Mouse (Mus musculus): ENCODE results near the gene Snrpd3. TPM values are rescaled to one million over a fixed set of nuclear protein-coding genes. Genes with fewer than 3 reads are reported as not detected.
"Not testable (repeated sequence)": the region's sequence is repeated elsewhere in the genome, so short reads cannot be mapped to it uniquely, and the experiment has no call there.

The Snrpd3 gene
- total RNA-seq, 2 experiments from 2014 or later, result 62.0 to 74.5 TPM

DNA sequence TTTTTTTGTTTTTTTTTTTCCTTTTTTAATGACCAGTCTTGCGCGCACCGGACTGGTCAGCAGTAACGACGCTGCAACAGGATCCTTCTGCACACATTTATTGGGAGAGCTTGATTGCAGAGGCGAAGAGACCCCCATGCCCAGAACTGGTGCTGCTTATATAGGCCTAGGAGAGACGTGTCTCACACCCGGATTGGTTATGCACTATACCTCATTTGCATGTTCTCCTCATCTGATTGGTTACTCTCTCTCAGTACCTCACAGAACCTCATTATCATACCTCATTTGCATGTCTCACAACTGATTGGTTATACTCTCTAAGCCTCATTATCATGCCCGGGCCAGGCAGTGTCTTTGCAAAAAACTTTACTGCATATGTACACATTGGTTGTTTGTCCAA is 8.1 kb downstream of the Snrpd3 start:
- intact Hi-C loops (cut with DNase I), result not testable (repeated sequence)

GRCm38 (mm10) chr10:75530322-75530721 is 13.0 kb downstream of the Snrpd3 start:
- intact Hi-C loops (cut with DNase I), result no loop called here
- no peak for DNase-seq

More for the DNA sequence above, 8.1 kb downstream of the Snrpd3 start:
- not testable (repeated sequence) for DNase-seq

- intact Hi-C loops (cut with DNase I), result no loop called here
Observed at GRCm38 (mm10) chr10:75531532-75532090, 14.3 kb downstream of the Snrpd3 start.

GRCm38 (mm10) chr10:75534216-75534615 is 16.9 kb downstream of the Snrpd3 start:
- intact Hi-C loops (cut with DNase I), result no loop called here
- DNase-seq, result no peak

More at GRCm38 (mm10) chr10:75531532-75532090, 14.3 kb downstream of the Snrpd3 start:
- DNase-seq, result no peak

DNA sequence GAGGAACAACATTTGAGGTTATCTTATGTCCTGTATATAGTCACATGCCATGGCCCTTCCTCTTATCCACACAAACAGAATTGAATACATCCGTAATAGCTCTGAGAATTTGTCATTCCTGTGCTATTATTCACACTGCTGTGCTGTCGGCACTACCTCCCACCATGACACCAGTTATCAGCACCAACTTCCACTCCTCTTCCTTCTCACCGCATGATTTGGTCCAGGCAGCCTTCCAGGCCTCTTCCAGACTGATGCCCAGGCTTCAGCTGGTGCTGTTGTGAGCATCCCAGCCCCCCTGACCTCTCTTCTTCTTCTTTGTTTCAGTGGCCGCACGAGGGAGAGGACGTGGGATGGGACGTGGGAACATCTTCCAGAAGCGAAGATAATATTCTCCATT is 17.6 kb downstream of the Snrpd3 start:
- intact Hi-C loops (cut with DNase I), result no loop called here
- no peak for DNase-seq

DNA sequence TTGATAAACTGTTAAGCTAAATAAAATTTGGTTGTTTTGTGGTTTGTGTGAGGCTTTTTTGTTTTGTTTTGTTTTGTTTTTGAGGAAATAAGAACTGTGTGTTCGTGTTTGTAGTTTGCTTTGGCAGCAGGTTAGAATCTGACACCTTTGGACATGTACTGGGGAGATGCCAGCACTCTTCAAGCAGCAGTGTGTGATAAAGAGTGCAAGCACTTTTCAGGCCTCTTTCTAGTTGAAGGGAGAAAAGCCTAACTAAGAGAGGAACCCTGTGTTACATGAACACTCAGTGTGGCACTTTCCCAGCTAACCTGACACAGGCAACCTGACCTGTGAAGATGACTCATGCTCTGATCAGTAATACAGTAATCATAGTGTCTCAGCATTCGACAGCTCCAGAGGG is 18.1 kb downstream of the Snrpd3 start:
- intact Hi-C loops (cut with DNase I), result no loop called here
- DNase-seq, result no peak

GRCm38 (mm10) chr10:75536123-75536522 is 18.8 kb downstream of the Snrpd3 start:
- intact Hi-C loops (cut with DNase I), result no loop called here
- DNase-seq, result no peak

- intact Hi-C loops (cut with DNase I), result no loop called here
Observed at GRCm38 (mm10) chr10:75547901-75548300, 30.6 kb downstream of the Snrpd3 start.

GRCm38 (mm10) chr10:75548486-75548885 is 31.1 kb downstream of the Snrpd3 start:
- no peak for DNase-seq
- intact Hi-C loops (cut with DNase I), result no loop called here

More at GRCm38 (mm10) chr10:75547901-75548300, 30.6 kb downstream of the Snrpd3 start:
- DNase-seq, result no peak

DNA sequence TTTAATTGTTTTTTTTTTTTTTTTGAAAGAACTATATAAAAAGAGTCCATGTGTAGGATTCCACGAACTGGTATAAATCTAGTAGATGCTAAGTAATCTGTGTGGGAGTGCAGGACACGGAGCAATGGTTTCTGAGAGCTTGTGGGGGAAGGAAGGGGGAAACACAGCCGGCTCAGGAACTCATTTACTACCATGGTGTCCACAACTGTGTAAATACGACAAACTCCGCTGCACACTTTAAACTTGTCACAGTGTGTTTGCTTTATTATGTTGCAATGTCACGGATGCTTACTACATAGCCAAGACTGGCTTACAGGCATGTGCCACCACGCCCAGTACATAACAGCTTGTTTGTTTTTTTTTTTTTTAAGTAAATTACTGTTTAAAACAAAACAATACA is 32.5 kb downstream of the Snrpd3 start:
- intact Hi-C loops (cut with DNase I), result no loop called here
- no peak for DNase-seq

DNA sequence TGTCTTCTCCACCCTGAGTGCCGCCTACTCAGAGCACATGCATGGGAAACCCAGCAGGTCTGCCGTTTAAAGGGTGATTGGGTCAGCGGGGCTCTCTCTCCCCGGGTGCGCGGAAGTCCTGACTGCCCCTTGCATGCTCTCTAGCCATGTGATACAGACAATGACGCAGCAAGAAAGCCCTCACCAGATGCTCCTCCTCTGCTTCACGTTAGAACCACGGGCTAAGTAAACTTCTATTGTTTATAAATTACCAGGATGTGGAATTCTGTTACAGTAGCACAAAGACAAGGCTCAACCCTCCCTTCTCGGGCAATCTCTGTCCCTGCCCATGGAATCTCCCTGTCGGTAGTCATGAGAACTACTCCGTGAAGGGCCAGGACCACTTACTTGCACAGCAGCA is 33.8 kb downstream of the Snrpd3 start:
- intact Hi-C loops (cut with DNase I), result no loop called here
- no peak for DNase-seq

DNA sequence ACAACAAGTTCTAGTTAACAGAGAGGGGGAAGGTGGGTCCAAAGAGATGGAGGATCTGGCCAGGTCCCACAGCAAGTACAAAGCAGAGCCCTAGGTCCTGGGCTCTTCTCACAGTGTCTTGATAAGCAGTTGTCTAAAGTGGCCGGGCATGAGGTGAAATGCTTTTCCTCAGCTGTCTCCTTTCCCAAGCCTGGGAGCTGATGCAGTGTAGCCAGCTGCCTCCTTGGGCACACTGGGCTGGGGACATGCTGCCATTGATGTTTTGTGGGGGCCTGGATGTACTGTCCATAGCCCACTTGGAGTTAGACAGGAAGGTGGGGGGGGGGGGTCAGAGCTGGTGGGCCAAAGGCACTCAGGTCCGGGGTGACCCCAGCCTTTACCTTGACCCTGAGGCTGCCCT is 34.8 kb downstream of the Snrpd3 start:
- no peak for DNase-seq
- intact Hi-C loops (cut with DNase I), result no loop called here

DNA sequence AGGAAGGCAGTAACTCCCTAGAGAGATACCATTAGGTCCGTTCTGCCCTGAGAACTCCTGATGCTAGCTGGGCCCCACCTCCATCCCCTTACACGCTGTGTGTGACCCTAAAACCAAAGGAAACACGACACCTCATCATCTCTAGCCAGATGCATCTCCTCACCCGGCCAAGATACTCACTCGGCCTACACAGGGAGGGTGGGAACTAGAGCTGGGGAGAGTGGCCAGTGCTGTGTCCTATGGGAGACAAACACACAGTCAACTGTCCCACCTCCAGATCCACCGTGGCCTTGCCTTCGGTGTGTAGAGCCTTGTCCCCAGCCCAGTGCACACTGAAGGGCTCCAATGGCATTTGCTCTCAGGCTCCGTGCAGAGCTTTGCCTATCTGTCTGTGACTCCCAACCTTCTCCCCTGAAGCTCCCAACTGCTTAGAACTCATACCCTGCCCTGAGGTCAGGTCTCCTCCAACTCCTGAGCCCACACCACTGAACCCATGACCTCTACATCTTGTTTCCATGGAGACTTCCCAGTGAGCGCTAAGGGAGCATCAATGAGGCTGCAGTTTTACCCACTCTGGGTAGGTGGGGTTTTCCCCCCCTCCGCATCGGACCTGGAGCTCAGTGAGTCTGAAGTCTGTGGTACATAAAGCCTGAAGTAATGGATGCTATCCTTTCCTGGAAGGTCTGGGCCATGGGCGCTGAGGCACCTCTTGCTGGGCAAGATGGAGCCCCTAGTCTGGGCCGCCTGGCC is 35.5 kb downstream of the Snrpd3 start:
- intact Hi-C loops (cut with DNase I), result no loop called here
- DNase-seq, result no peak

- no peak for DNase-seq
- intact Hi-C loops (cut with DNase I), result no loop called here
Observed at GRCm38 (mm10) chr10:75554090-75554489, 36.7 kb downstream of the Snrpd3 start.

- no peak for DNase-seq
- intact Hi-C loops (cut with DNase I), result no loop called here
Observed at GRCm38 (mm10) chr10:75555557-75555956, 38.2 kb downstream of the Snrpd3 start.

DNA sequence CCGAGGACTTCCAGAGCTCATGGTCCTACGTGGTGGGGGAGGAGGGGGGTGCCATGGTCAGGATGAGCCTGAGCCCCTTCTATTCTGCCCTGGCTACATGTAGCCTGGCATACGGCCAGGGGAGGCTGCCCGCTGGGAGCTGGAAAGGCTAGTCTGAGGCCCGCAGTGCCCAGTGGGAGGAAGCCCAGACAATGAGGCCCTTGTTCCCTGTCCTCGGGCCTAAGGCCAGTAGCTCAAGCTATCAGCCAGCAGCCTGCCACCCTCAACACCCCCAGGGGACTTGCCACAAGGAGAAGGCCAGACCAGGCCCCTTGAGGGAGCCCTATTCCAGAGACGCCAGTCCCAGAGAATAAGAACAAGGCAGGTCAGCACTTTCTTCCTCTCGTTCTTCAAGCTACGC is 38.7 kb downstream of the Snrpd3 start:
- intact Hi-C loops (cut with DNase I), result no loop called here
- no peak for DNase-seq

DNA sequence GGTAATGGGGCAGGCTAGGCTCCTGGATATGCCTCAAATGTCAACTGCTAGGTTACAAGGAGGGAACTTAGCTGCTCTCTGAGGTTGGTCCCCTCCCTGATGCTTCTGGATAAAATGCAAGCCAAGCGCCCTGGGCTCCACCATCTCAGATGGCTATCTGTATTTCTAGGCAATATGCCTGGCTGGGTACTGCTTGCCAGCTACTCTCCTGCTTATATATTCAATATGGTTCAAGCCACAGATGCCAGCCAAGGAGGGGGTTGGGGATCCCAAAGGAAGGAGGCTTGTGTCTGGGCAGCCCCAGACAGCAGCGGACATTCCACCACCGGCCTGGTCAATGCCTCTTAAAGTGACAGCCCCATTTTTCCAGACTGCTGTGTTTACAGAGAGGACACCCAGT is 41.2 kb downstream of the Snrpd3 start:
- intact Hi-C loops (cut with DNase I), result no loop called here
- no peak for DNase-seq

DNA sequence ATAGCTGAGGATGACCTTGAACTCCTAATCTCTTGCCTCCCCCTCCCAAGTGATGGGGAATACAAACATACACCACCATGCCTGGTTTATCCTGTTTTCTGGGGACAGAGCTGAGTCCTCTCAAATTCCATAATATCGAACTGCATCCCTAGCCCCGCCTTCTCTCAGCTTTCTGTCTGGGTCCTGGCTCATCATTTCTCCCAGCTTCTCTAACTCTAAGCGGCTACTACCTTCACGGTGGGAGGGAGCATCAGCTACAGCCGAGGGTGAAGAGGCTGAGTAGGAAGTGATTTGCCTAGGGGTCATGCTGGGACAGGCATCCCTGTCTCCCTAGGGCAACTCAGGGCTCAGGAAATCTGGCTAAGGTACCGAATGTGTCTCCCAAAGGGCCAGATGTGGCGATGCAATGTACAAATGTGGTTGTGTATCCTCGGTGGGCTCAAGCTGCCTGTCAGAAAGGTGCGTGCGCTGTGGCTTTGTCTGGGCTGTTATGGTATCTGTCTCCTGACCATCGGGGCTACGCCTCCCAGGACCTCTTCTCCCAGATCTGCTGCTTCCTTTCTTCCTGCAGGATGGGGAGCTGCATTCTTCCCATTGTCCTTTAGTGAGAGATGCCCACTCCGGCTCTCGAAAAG is 41.8 kb downstream of the Snrpd3 start:
- DNase-seq, result no peak
- intact Hi-C loops (cut with DNase I), result no loop called here

DNA sequence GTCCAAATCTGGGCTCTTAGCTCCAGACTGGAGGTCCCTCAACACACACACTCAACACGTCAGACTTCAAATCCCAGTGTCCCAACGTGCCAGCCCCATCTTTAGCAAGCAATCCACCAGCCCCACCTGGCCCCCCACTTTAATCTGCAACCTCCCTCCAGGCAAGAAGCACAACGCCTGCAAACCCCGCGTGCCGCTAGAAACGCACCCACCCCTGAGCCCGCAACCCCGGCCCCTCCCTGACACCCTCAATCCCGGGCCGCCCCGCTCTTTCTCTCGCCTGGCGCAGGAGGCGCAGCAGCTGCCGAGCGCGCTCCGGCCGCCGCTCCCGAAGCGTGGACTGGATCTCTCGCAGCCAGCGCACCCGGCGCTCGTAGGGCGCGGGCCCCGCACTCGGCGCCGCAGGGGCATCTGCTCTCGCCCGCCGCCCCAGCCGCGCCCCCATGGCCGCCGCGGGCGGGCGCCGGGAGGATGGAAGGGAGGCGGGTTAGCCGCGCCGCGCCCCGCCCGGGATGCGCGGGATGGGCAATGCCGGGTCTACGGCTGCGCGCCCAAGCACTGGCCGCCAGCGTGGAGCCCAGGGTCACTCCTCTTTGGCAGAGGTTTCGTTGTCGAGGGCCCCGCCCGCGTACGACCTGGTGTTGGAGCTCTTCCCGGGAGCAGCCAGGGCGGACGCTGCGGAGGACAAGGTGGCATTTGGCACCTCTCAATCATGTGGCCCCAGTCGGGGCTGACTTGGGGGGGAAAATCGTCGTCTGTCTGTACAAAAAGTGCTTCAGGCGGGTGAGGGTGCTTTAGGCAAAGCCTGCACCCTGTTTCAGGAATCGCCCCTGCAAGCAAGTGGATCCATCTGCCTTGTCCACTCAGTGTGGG is 42.6 kb downstream of the Snrpd3 start, which contains the start of gene Lrrc75b:
Gene Lrrc75b, minus strand, starts transcription at position 655 of the 873 bp plus-strand sequence.
- intact Hi-C loops (cut with DNase I), result no loop called here
- peak; percentile 48 to 53 for DNase-seq

DNA sequence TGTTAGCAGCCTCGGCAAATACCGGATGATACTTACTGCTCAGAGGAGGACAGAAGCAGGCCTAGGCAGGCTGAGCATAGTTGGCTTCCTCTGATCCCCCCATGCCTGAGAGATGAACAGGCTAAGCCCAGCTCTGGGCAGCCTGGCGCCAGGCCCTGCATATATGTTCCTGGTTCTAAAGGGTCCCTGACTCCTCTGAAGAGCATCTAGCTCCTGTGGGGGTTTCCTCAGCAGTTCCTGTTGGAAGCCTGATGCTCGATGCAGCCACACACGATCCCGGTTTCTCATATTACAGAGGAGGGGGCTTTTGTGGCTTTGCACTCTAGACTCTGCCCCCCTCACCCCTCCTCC is 43.2 kb downstream of the Snrpd3 start:
- intact Hi-C loops (cut with DNase I), result no loop called here
- DNase-seq, result no peak
